Mouse (Mus musculus): Measurements from ENCODE around the gene Gm20696.

The Gm20696 gene

DNA sequence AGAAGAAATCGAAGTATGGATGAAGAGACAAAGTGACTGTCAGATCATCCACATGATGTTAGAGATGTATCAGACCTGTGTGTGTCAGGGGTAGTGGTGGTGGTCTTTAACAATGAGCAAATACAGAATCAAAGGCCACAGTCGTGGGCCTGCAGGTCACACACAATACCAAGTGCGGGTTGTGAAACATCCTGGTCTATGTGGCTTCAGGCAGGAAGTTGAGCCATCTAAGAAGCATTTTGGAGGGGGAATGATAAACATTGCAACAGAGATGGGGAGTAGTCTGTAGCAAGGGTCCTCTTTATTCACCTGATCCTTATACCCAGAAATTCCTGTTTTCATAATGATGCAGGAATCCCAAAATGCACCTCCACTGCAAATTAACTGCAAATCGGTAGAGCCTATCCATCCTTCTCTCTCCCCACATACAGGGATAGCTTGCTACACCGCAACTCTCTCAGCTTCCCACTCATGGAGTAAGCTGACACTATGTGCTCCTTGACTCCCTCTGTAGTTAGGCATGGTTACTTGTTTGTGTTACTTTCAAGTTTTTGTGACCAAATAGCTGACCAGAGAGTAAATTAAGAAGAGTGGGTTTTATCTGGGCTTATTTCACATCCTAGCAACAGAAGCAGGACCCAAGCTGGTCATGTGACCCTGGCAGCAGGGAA is 454.8 kb downstream of the Gm20696 start:
- ATAC-seq (ENCODE audit: low TSS enrichment) = no peak

DNA sequence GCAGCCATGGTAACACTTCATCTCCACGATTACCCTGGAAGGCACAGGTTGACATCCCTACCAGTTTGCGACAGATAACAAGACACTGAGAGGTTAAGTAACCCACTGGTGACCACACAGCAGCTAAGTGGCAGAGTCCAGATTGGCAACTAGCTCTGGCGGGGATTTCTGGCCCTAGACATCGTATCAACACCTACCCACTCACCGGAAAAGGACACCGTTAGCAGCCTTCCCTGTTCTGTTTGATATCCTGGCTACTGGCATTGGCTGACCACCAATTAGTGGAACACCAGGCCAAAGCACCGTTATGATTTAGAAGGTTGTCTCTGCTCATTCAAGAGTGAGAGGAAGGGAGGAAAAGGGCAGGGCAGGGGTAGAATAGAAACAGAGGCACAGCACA is 456.4 kb downstream of the Gm20696 start:
- ATAC-seq (ENCODE audit: low TSS enrichment) = no peak
